Mouse (Mus musculus) intestine, embryonic 15.5 days (tissue): Measurements from ENCODE around the gene Caprin2. TPM values are rescaled to one million over a fixed set of nuclear protein-coding genes. Genes with fewer than 3 reads are reported as not detected.
"Not testable (repeated sequence)": the region's sequence is repeated elsewhere in the genome, so short reads cannot be mapped to it uniquely, and the experiment has no call there.

Source experiments
- ATAC-seq: fragments of 200-750 bp; cut with Nextera tagmentation; 2 replicates; pipeline ENCODE4 v1.8.0; 2017; ENCODE audit warnings: moderate TSS enrichment, moderate library complexity
- H3K27ac ChIP-seq: fragments of 300-500 bp; sonication (generic); 2 replicates; pipeline ENCODE4 v1.5.1; 2015; ENCODE audit warnings: mild to moderate bottlenecking, inconsistent platforms
- H3K27me3 ChIP-seq: fragments of 300-500 bp; sonication (generic); replicated peaks from 2 replicates; pipeline ENCODE4 v1.6.1; 2015; ENCODE audit warnings: inconsistent platforms
- H3K36me3 ChIP-seq: fragments of 300-500 bp; sonication (generic); 2 replicates; pipeline ENCODE4 v1.6.1; 2015; ENCODE audit warnings: inconsistent platforms
- H3K4me1 ChIP-seq: fragments of 300-500 bp; sonication (generic); replicated peaks from 2 replicates; pipeline ENCODE4 v1.6.1; 2015; ENCODE audit warnings: inconsistent platforms
- H3K4me2 ChIP-seq: fragments of 300-500 bp; sonication (generic); replicated peaks from 2 replicates; pipeline ENCODE4 v1.6.1; 2015; ENCODE audit warnings: mild to moderate bottlenecking, inconsistent platforms
- H3K4me3 ChIP-seq: fragments of 300-500 bp; sonication (generic); replicated peaks from 2 replicates; pipeline ENCODE4 v1.5.1; 2015; ENCODE audit warnings: inconsistent platforms
- H3K9ac ChIP-seq: fragments of 300-500 bp; sonication (generic); 2 replicates; pipeline ENCODE4 v1.6.1; 2015; ENCODE audit warnings: inconsistent platforms
- H3K9me3 ChIP-seq: fragments of 300-500 bp; sonication (generic); 2 replicates; pipeline ENCODE4 v1.6.1; 2016; ENCODE audit warnings: inconsistent platforms
- WGBS: fragments of 180-500 bp; shearing (Covaris S2); methylation state at CpG from one replicate; pipeline ENCODE4 v1.1.7; 2015; 5-methylcytosine and 5-hydroxymethylcytosine counted together
- polyA plus RNA-seq: library from polyadenylated mRNA; unstranded; fragments of >200 nt; fragmentation: Nextera tagmentation; extraction: Ambion mirVana; gene quantifications from 2 replicates; pipeline ENCODE4 v1.2.1, GENCODE M21; 2015

Caprin2 gene
- polyA plus RNA-seq = 13.9 and 14.4 TPM in 2 replicates

GRCm38 (mm10) chr6:148895773-148896506 lies at the start of gene Caprin2:
Gene Caprin2, minus strand, starts transcription at chr6:148896237.
- peak within 1 kb of the TSS; percentile 85 for H3K4me3 ChIP-seq
- H3K4me2 ChIP-seq = peak within 1 kb of the TSS; percentile 84
- H3K27ac ChIP-seq = peak within 1 kb of the TSS; percentile 91
- H3K36me3 ChIP-seq = no peaks in the 10 kb centered on the region
- no peaks in the 10 kb centered on the region for H3K4me1 ChIP-seq
- no peaks in the 10 kb centered on the region for H3K9me3 ChIP-seq
- under 1% methylated on average over 65 of the region's 65 CpGs for WGBS
- peak; percentile 99 for ATAC-seq
- no peaks in the 10 kb centered on the region for H3K27me3 ChIP-seq
- H3K9ac ChIP-seq = peak within 1 kb of the TSS; percentile 74

DNA sequence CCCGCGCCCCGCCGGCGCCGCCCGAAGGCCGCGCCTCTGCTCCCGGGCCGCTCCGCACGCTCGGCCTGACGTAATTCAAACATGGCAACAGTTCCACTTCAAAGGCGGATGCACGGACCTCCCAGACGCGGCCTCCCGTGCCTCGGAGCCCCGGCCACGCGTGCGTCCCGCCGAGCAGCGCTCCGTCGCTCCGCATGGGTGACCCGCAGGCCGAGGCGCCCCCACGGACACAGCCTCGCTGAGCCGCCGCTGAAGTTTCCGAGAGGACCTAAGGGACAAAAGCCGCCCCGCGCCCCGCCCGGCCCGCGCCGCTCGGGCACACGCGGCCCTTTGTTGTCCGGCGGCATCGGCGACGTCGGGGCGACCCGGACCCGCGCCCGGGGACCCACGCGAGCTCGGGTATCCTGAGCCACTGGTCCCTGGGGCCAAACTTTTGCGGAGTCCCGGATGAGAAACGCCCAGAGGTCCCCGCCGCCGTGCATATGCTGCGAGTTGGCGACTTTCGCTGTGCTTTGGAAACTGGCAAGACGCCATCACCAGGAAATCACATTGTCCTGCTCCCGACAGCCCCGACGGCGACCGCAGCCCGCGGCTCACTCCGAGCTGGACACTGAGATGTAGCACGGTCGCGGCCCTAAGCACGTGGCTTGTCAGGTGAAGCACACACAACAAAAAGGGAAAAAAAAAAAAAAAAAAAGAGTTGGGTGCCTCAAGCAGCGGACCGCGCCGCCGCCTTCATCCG lies 48.9 kb upstream of the Caprin2 start:
- peak overlapping the region; percentile 96 for H3K27ac ChIP-seq
- no peaks in the 10 kb centered on the region for H3K36me3 ChIP-seq
- H3K9me3 ChIP-seq = no peaks in the 10 kb centered on the region
- H3K9ac ChIP-seq = peak overlapping the region; percentile 83
- H3K4me2 ChIP-seq = peak overlapping the region; percentile 80
- WGBS = under 1% methylated on average over 92 of the region's 92 CpGs
- peak; percentile 70 for ATAC-seq
- H3K27me3 ChIP-seq = no peaks in the 10 kb centered on the region
- 0 out of 2 replicates have a peak, but pooled peaks cover 9% of the 10 kb centered on the region for H3K4me1 ChIP-seq
- peak overlapping the region; percentile 86 for H3K4me3 ChIP-seq

DNA sequence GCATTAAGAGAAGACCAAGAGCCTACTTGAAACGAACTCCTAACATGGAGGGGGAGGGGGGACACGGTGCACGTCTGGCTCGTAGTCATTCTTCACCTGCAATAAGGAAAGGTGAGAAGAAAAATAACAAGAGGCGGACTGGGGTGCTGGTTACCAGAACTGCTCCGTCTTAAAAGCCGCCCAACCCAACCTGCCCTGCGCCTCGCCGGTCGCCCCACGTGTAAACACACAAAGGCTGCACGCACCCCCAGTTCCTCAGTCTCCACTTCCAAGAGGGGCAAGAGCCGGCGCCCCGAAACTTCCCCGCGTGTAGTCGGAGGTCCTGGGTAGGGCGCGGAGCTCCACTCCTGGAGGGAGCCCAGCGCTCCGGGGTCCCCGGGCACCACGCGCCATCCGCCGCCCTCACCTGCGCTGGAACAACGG lies 48.3 kb upstream of the Caprin2 start:
- Histone ChIP-seq H3K36me3 (no peaks in the 10 kb centered on the region), H3K9me3 (no peaks in the 10 kb centered on the region), H3K27me3 (no peaks in the 10 kb centered on the region), H3K4me2 (peak overlapping the region; percentile 80), H3K9ac (peak overlapping the region; percentile 83), H3K4me1 (0 out of 2 replicates have a peak, but pooled peaks cover 9% of the 10 kb centered on the region), H3K27ac (peak overlapping the region; percentile 96), H3K4me3 (peak overlapping the region; percentile 86)
- WGBS = under 1% methylated on average over 30 of the region's 30 CpGs
- peak; percentile 29 for ATAC-seq

DNA sequence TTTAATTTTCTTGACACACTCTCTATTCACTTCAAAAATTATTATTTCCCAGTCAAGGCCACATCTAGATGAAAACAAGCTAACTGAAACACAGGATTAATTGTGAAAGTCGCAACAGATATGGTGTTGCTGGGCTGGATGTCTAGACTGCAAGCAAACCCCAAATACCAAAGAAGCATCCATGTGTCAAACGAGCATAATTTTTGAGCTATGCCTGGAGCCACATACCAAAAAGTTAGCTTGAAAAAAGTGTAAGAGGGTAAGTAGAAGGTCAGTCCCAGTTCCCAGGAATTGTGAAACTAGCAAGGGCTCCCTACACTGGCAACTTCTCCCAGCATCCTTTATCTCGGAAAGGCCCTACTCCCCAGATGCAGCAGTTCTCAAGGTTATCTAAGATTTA lies 47.7 kb upstream of the Caprin2 start:
- no peak overlapping the region for H3K27ac ChIP-seq
- no peak for ATAC-seq
- H3K4me3 ChIP-seq = peak overlapping the region; percentile 86
- H3K9me3 ChIP-seq = no peaks in the 10 kb centered on the region
- H3K4me1 ChIP-seq = 0 out of 2 replicates have a peak, but pooled peaks cover 9% of the 10 kb centered on the region
- WGBS = 11% methylated on average over 3 of the region's 3 CpGs
- peak overlapping the region; percentile 80 for H3K4me2 ChIP-seq
- peak overlapping the region; percentile 83; the same call in 1 of the 2 replicates for H3K9ac ChIP-seq
- no peaks in the 10 kb centered on the region for H3K36me3 ChIP-seq
- no peaks in the 10 kb centered on the region for H3K27me3 ChIP-seq

GRCm38 (mm10) chr6:148942406-148942805 lies 46.4 kb upstream of the Caprin2 start:
- no peak for ATAC-seq
- Histone ChIP-seq H3K36me3 (no peaks in the 10 kb centered on the region), H3K27me3 (no peaks in the 10 kb centered on the region), H3K9ac (no peak overlapping the region), H3K4me2 (no peak overlapping the region), H3K4me3 (no peak overlapping the region), H3K27ac (no peak overlapping the region), H3K4me1 (0 out of 2 replicates have a peak, but pooled peaks cover 9% of the 10 kb centered on the region), H3K9me3 (no peaks in the 10 kb centered on the region)
- WGBS = 66% methylated on average over 4 of the region's 4 CpGs

GRCm38 (mm10) chr6:148941880-148942279 lies 45.8 kb upstream of the Caprin2 start:
- 54% methylated on average over 5 of the region's 5 CpGs for WGBS
- H3K27ac ChIP-seq = no peak overlapping the region

DNA sequence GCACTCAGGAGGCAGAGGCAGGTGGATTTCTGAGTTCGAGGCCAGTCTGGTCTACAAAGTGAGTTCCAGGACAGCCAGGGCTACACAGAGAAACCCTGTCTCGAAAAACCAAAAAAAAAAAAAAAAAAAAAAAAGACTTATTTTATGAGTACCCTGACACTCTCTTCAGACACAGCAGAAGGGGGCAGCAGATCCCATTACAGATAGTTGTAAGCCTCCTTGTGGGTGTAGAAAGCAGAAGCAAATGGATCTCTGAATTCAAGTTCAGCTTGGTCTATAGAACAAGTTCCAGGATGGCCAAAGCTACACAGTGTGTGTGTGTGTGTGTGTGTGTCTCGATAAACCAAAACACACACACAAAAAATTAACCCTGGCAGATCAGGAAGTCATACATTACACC lies 44.3 kb upstream of the Caprin2 start:
- not testable (repeated sequence) for H3K36me3 ChIP-seq, H3K4me2 ChIP-seq, H3K9me3 ChIP-seq, H3K4me3 ChIP-seq, H3K4me1 ChIP-seq, H3K27ac ChIP-seq, ATAC-seq, H3K9ac ChIP-seq, H3K27me3 ChIP-seq
- WGBS = 80% methylated on average over 2 of the region's 3 CpGs

More at GRCm38 (mm10) chr6:148941880-148942279, 45.8 kb upstream of the Caprin2 start:
- Histone ChIP-seq H3K9ac (no peak overlapping the region), H3K4me3 (no peak overlapping the region), H3K9me3 (no peaks in the 10 kb centered on the region), H3K4me1 (0 out of 2 replicates have a peak, but pooled peaks cover 6% of the 10 kb centered on the region), H3K4me2 (peak overlapping the region; percentile 20; the same call in 1 of the 2 replicates), H3K27me3 (no peaks in the 10 kb centered on the region), H3K36me3 (no peaks in the 10 kb centered on the region)
- no peak for ATAC-seq

DNA sequence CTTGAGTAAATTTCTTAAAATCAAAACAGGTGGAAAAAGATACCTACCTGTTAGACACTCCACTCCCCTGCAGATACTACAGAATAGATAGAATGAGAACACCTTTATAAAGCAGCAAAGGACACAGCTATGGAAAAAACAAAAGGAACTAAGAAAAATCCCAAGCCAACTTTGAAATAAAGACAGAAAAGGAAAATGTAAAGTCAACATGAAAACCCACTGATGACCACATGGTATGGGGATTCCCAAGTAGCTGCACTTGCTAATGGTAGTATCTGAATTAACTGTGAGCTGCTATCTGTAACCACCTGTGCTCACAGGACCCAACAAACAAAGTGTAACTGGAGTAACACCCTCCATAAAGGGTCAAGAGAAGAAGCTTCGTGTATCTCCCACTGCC lies 41.7 kb upstream of the Caprin2 start:
- H3K27me3 ChIP-seq = no peaks in the 10 kb centered on the region
- no peaks in the 10 kb centered on the region for H3K9me3 ChIP-seq
- H3K4me2 ChIP-seq = no peak overlapping the region
- 33% methylated on average over 1 of the region's 1 CpGs for WGBS
- H3K4me1 ChIP-seq = peaks cover 9% of the 10 kb centered on the region
- no peaks in the 10 kb centered on the region for H3K36me3 ChIP-seq
- H3K4me3 ChIP-seq = no peak overlapping the region
- ATAC-seq = no peak
- H3K9ac ChIP-seq = no peak overlapping the region
- no peak overlapping the region for H3K27ac ChIP-seq

DNA sequence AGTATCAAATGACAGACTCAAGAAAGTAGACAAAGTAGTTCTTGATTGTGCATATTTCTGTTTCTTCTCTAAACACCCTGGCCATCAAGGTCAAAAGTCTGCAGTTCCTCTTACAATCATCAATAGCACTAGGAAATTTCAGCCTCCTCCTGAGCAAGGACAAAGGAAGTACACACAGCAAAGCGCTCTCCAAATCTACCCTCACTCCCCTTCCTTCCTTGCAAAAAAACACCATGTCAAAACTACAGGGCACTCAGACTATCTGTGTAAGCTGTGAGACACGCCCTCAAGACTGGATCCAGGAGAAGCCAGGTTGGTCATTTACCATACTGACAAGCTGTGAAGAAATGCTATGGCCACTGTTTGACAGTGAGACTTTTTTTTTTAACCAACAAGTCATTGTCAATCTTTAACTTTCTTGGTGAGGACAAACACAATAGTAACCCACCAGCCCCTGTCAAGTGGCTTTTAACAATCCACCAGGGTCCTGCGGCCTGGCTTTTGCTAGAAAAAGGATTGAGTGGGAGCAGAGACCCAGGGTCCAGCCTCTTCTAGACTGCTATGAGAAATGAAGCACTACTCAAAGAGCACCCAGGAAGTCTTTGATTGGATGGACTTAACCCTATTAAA lies 39.0 kb upstream of the Caprin2 start:
- 58% methylated on average over 3 of the region's 3 CpGs for WGBS
- H3K4me1 ChIP-seq = peaks cover 9% of the 10 kb centered on the region
- ATAC-seq = peak; percentile 62
- H3K27me3 ChIP-seq = no peaks in the 10 kb centered on the region
- H3K9ac ChIP-seq = no peak overlapping the region
- no peak overlapping the region for H3K4me3 ChIP-seq
- H3K36me3 ChIP-seq = peaks cover 14% of the 10 kb centered on the region
- no peaks in the 10 kb centered on the region for H3K9me3 ChIP-seq
- H3K27ac ChIP-seq = peak overlapping the region; percentile 40; the same call in 1 of the 2 replicates
- 0 out of 2 replicates have a peak overlapping the region, but pooled peaks have one; percentile 3 for H3K4me2 ChIP-seq

- H3K4me1 ChIP-seq = peaks cover 9% of the 10 kb centered on the region
- no peak overlapping the region for H3K4me3 ChIP-seq
- ATAC-seq = no peak
- H3K9me3 ChIP-seq = no peaks in the 10 kb centered on the region
- H3K9ac ChIP-seq = no peak overlapping the region
- H3K4me2 ChIP-seq = no peak overlapping the region
- peaks cover 24% of the 10 kb centered on the region for H3K36me3 ChIP-seq
- no peaks in the 10 kb centered on the region for H3K27me3 ChIP-seq
- 86% methylated on average over 6 of the region's 6 CpGs for WGBS
- H3K27ac ChIP-seq = no peak overlapping the region
Observed at GRCm38 (mm10) chr6:148931281-148931680, 35.2 kb upstream of the Caprin2 start.

GRCm38 (mm10) chr6:148918841-148919398 lies 22.9 kb upstream of the Caprin2 start:
- no peak for ATAC-seq
- H3K27ac ChIP-seq = no peak overlapping the region

GRCm38 (mm10) chr6:148917672-148918071 lies 21.6 kb upstream of the Caprin2 start:
- H3K27ac ChIP-seq = no peak overlapping the region
- no peak overlapping the region for H3K4me2 ChIP-seq
- no peak for ATAC-seq
- H3K9ac ChIP-seq = no peak overlapping the region
- H3K27me3 ChIP-seq = no peaks in the 10 kb centered on the region
- 55% methylated on average over 1 of the region's 1 CpGs for WGBS
- no peak overlapping the region for H3K4me3 ChIP-seq
- H3K9me3 ChIP-seq = no peaks in the 10 kb centered on the region
- H3K4me1 ChIP-seq = no peaks in the 10 kb centered on the region
- H3K36me3 ChIP-seq = peaks cover 4% of the 10 kb centered on the region; the same call in 1 of the 2 replicates

More at GRCm38 (mm10) chr6:148918841-148919398, 22.9 kb upstream of the Caprin2 start:
- peaks cover 4% of the 10 kb centered on the region; the same call in 1 of the 2 replicates for H3K36me3 ChIP-seq
- no peaks in the 10 kb centered on the region for H3K4me1 ChIP-seq
- H3K4me2 ChIP-seq = no peak overlapping the region
- H3K9ac ChIP-seq = no peak overlapping the region
- no peak overlapping the region for H3K4me3 ChIP-seq
- no peaks in the 10 kb centered on the region for H3K27me3 ChIP-seq
- no peaks in the 10 kb centered on the region for H3K9me3 ChIP-seq
